Comparison of ENCODE assay signal across 7 mouse cellular contexts in genomic region chr6:126585813-126586212, GRCm38 (mm10). TPM values are rescaled to one million over a fixed set of nuclear protein-coding genes. Genes with fewer than 3 reads are reported as not detected.
DNase-seq lines count a peak whose midpoint lies in the region; ATAC-seq and TF ChIP-seq lines count a peak whose summit lies in the region.

No protein-coding gene starts in this region.

- H3K9ac ChIP-seq in intestine, embryonic 15.5 days, result no peak overlapping the region

- no peaks in the 10 kb centered on the region for H3K9me3 ChIP-seq in intestine, embryonic 15.5 days

- H3K27me3 ChIP-seq in intestine, embryonic 15.5 days (replicated peaks), result 0 out of 2 replicates have a peak, but pooled peaks cover 3% of the 10 kb centered on the region

- no peak for TF ChIP-seq CTCF in olfactory bulb, adult 2 months (IDR thresholded peaks at IDR 0.05; ENCODE audit: insufficient read depth, low read depth, low read length)

- H3K36me3 ChIP-seq in intestine, embryonic 15.5 days, result no peaks in the 10 kb centered on the region

- H3K4me1 ChIP-seq in olfactory bulb, adult 2 months (ENCODE audit: control insufficient read depth, insufficient read depth, low read length), result peaks cover 26% of the 10 kb centered on the region
- no peaks in the 10 kb centered on the region for H3K4me1 ChIP-seq in intestine, embryonic 15.5 days (replicated peaks)

- H3K4me2 ChIP-seq in intestine, embryonic 15.5 days (replicated peaks), result no peak overlapping the region

- TF ChIP-seq POLR2A in olfactory bulb, adult 2 months (IDR thresholded peaks at IDR 0.05; ENCODE audit: insufficient read depth, low read depth, low read length), result no peak

- H3K4me3 ChIP-seq in olfactory bulb, adult 2 months (ENCODE audit: insufficient read depth, low read depth, low read length), result no peak overlapping the region
- H3K4me3 ChIP-seq in intestine, embryonic 15.5 days (replicated peaks), result no peak overlapping the region

- WGBS in olfactory bulb, adult 2 months, result 22% methylated on average over 7 of the region's 7 CpGs
- 42% methylated on average over 7 of the region's 7 CpGs for WGBS in intestine, embryonic 15.5 days

- ATAC-seq in inflammation-experienced regulatory T-cells, adult 6 months, result no peak
- ATAC-seq in intestine, embryonic 15.5 days, result no peak

- H3K27ac ChIP-seq in olfactory bulb, adult 2 months (ENCODE audit: insufficient read depth, low read depth, low read length), result peak overlapping the region; percentile 97
- H3K27ac ChIP-seq in intestine, embryonic 15.5 days, result no peak overlapping the region

- intact Hi-C loops in heart, postnatal 14 days (cut with DNase I), result no loop called here

- DNase-seq in retina, adult 2 months (ENCODE audit: low read depth, low spot score), result peak; percentile 28
- DNase-seq in retina, embryonic 14.5 days (ENCODE audit: low spot score), result no peak
- peak; percentile 98 to 99 for DNase-seq in cerebellum, postnatal 14 days
- peak; percentile 51 to 52 for DNase-seq in heart, postnatal 14 days

RNA-seq across cellular contexts. Expression of gene Kcna5, which starts 50.6 kb away (rescaled TPM):
- total RNA-seq in heart, postnatal 14 days (2021), result 10 to 100 TPM; 31.5 to 31.8 TPM
- not detected in 2 replicates for polyA plus RNA-seq in olfactory bulb, adult 2 months (2012; ENCODE audit: insufficient read depth, insufficient read length, low replicate concordance, missing spikeins)
- not detected for polyA plus RNA-seq in inflammation-experienced regulatory T-cells, adult 6 months (2017; shearing (Covaris generic))
- 7.5 and 8.2 TPM in 2 replicates for polyA plus RNA-seq in intestine, embryonic 15.5 days (2015; fragmentation: Nextera tagmentation; extraction: Ambion mirVana)
